ENCODE assay signal across 8 mouse cellular contexts in genomic region chr1:80340436-80341376, GRCm38 (mm10). TPM values are rescaled to one million over a fixed set of nuclear protein-coding genes. Genes with fewer than 3 reads are reported as not detected.
DNase-seq lines count a peak whose midpoint lies in the region; ATAC-seq and TF ChIP-seq lines count a peak whose summit lies in the region.

TSS of gene Cul3 (minus strand) at chr1:80340480.

- H3K4me3 ChIP-seq in hindbrain, embryonic 13.5 days = peak within 1 kb of the TSS; percentile 98

- H3K27me3 ChIP-seq in Patski = peaks cover 2% of the 10 kb centered on the region
- no peaks in the 10 kb centered on the region for H3K27me3 ChIP-seq in hindbrain, embryonic 13.5 days

- H3K36me3 ChIP-seq in hindbrain, embryonic 13.5 days = no peaks in the 10 kb centered on the region

- WGBS in hindbrain, embryonic 13.5 days = 2% methylated on average over 74 of the region's 85 CpGs

- H3K27ac ChIP-seq in hindbrain, embryonic 13.5 days = peak within 1 kb of the TSS; percentile 98

- no peaks in the 10 kb centered on the region for H3K9me3 ChIP-seq in hindbrain, embryonic 13.5 days

- CTCF ChIA-PET in Patski (lab: Charles Lee) = no interaction called here

- H3K9ac ChIP-seq in hindbrain, embryonic 13.5 days = peak within 1 kb of the TSS; percentile 98

- H3K4me1 ChIP-seq in hindbrain, embryonic 13.5 days (replicated peaks) = peaks cover 23% of the 10 kb centered on the region

- POLR2A ChIA-PET in Patski (lab: Charles Lee) = interaction anchor here (1.0 kb wide), 1 partner anchor 51 kb away, joined by 3 read pairs; no protein-coding TSS in a partner anchor

- peak; percentile 88 for DNase-seq in Patski (ENCODE audit: low read depth, low spot score)
- peak; percentile 98 to 99 for DNase-seq in cerebellum, postnatal 14 days
- peak; percentile 91 for DNase-seq in frontal cortex, postnatal 14 days (ENCODE audit: low spot score in 2 of 2)
- peak; percentile 85 to 88 for DNase-seq in layer of hippocampus, postnatal 25 days (ENCODE audit: extremely low spot score in 1 of 2, low spot score in 1 of 2)
- peak; percentile 95 for DNase-seq in lung, postnatal 25 days (ENCODE audit: low spot score)
- peak; percentile 99 for DNase-seq in retina, embryonic 14.5 days (ENCODE audit: low spot score)
- peak; percentile 99 for DNase-seq in thymus, postnatal 4 days

- no peak for TF ChIP-seq CTCF in Patski (IDR thresholded peaks at IDR 0.05)

- in situ Hi-C loops in Patski (cut with MboI; ENCODE audit: low pct_unique_long_range_greater_than_20kb) = no loop called here

- H3K4me2 ChIP-seq in hindbrain, embryonic 13.5 days = peak within 1 kb of the TSS; percentile 91

- ATAC-seq in Patski = peak; percentile 93
- peak; percentile 99 for ATAC-seq in hindbrain, embryonic 13.5 days (ENCODE audit: low FRiP score)

RNA-seq across cellular contexts. Expression of gene Cul3, which starts in this region (rescaled TPM):
- polyA plus RNA-seq in Patski (2021) = 151 TPM
- 36.0 and 40.2 TPM in 2 replicates for polyA plus RNA-seq in hindbrain, embryonic 13.5 days (2015; fragmentation: Nextera tagmentation; extraction: Ambion mirVana)
- 100 to 1,000 TPM; 120 to 125 TPM for total RNA-seq in layer of hippocampus, postnatal 25 days (2021)

Comparison
In these comparisons a context has a peak if more than half of its experiments do, and no peak if none do; other contexts are left out.
1. Peak in every context shown above with its lines: DNase-seq, ATAC-seq, H3K4me3 ChIP-seq and H3K27ac ChIP-seq.